Mouse (Mus musculus): Measurements from ENCODE around the gene B3galt1.

GRCm38 (mm10) chr2:67544426-67544825 is 21.2 kb upstream of the B3galt1 start:
- no peak for TF ChIP-seq POLR2A (IDR thresholded peaks at IDR 0.05; ENCODE audit: insufficient read depth, low read depth, low read length)
- no peak for TF ChIP-seq CTCF (IDR thresholded peaks at IDR 0.05)
- no peak for TF ChIP-seq EP300 (IDR thresholded peaks at IDR 0.05; ENCODE audit: insufficient read depth, low read depth, low read length)

Measured in heart, adult 2 months (tissue).